Mouse (Mus musculus) stomach, postnatal 0 days (tissue): ENCODE data around the gene Ncln. TPM values are rescaled to one million over a fixed set of nuclear protein-coding genes. Genes with fewer than 3 reads are reported as not detected.

Source experiments
- ATAC-seq: fragments of 200-750 bp; cut with Nextera tagmentation; 2 replicates; pipeline ENCODE4 v1.8.0; 2017; ENCODE audit not compliant: low FRiP score, low TSS enrichment
- DNase-seq: peaks from one replicate; pipeline ENCODE4 v3.0.0-alpha.2; 2016; ENCODE audit warnings: low spot score
- H3K27ac ChIP-seq: fragments of 300-500 bp; sonication (generic); replicated peaks from 2 replicates; pipeline ENCODE4 v1.5.1; 2014; ENCODE audit warnings: mild to moderate bottlenecking, control low read depth
- H3K27me3 ChIP-seq: fragments of 300-500 bp; sonication (generic); 2 replicates; pipeline ENCODE4 v1.6.1; 2014; ENCODE audit warnings: low read length; ENCODE audit not compliant: control insufficient read depth, insufficient read depth
- H3K36me3 ChIP-seq: fragments of 300-500 bp; sonication (generic); 2 replicates; pipeline ENCODE4 v1.6.1; 2014; ENCODE audit warnings: low read length, mixed read lengths; ENCODE audit not compliant: control insufficient read depth, insufficient read depth
- H3K4me1 ChIP-seq: fragments of 300-500 bp; sonication (generic); replicated peaks from 2 replicates; pipeline ENCODE4 v1.6.1; 2014; ENCODE audit warnings: antibody characterized with exemption; ENCODE audit not compliant: control insufficient read depth, insufficient read depth
- H3K4me2 ChIP-seq: fragments of 300-500 bp; sonication (generic); replicated peaks from 2 replicates; pipeline ENCODE4 v1.6.1; 2014; ENCODE audit warnings: low read depth, mild to moderate bottlenecking, control low read depth, moderate library complexity
- H3K4me3 ChIP-seq: fragments of 300-500 bp; sonication (generic); 2 replicates; pipeline ENCODE4 v1.5.1; 2014; ENCODE audit warnings: low read depth, low read length, control low read depth
- H3K9ac ChIP-seq: fragments of 300-500 bp; sonication (generic); 2 replicates; pipeline ENCODE4 v1.6.1; 2014; ENCODE audit warnings: mild to moderate bottlenecking, low read length, control low read depth, mixed read lengths
- H3K9me3 ChIP-seq: fragments of 300-500 bp; sonication (generic); 2 replicates; pipeline ENCODE4 v1.6.1; 2016; ENCODE audit warnings: low read length; ENCODE audit not compliant: control insufficient read depth
- CTCF ChIP-seq: IDR thresholded peaks from 2 replicates; pipeline ENCODE4 v1.5.1; 2016; ENCODE audit warnings: antibody characterized with exemption, low read depth, mild to moderate bottlenecking, moderate library complexity
- EP300 ChIP-seq: optimal IDR thresholded peaks from 2 replicates; pipeline ENCODE3; 2016; ENCODE audit warnings: antibody characterized with exemption
- microRNA-seq: library from miRNA; unstranded; fragments of <30 nt; microRNA quantifications from one replicate; pipeline ENCODE4, GENCODE M21; 2016
- polyA plus RNA-seq: library from polyadenylated mRNA; unstranded; fragments of >200 nt; fragmentation: Nextera tagmentation; extraction: Ambion mirVana; gene quantifications from 2 replicates; pipeline ENCODE4 v1.2.1, GENCODE M21; 2015

Ncln gene
- polyA plus RNA-seq, 1 experiment from 2014 or later: 37.0 TPM

- H3K27me3 ChIP-seq: no peaks in the 10 kb centered on the region; the same call in 1 of the 2 replicates
- H3K36me3 ChIP-seq: no peaks in the 10 kb centered on the region
- ATAC-seq (no peak), DNase-seq (no peak)
- H3K4me1 ChIP-seq: no peaks in the 10 kb centered on the region
- no peak overlapping the region for H3K4me3 ChIP-seq
- no peak overlapping the region for H3K9ac ChIP-seq
- H3K4me2 ChIP-seq: no peak overlapping the region
- H3K9me3 ChIP-seq: no peaks in the 10 kb centered on the region
- no peak overlapping the region for H3K27ac ChIP-seq
- TF ChIP-seq EP300 (no peak), CTCF (peak; percentile 69)
These were observed 55.2 kb downstream of the Ncln start for GRCm38 (mm10) chr10:81441019-81441418.

Small RNA genes lying within 50 kb of the gene (microRNA-seq; reads per million reads assigned to microRNA genes)
- gene Gm25595: not detected

Other genes with a start within 250 kb of the Ncln start
- 1.0 and 1.6 TPM in 2 replicates for gene Matk, start 243.5 kb downstream of the Ncln start, polyA plus RNA-seq
- gene Mrpl54, start 229.5 kb downstream of the Ncln start, polyA plus RNA-seq: 210 and 215 TPM in 2 replicates
- 30.5 and 34.6 TPM in 2 replicates for gene Apba3, start 229.4 kb downstream of the Ncln start, polyA plus RNA-seq
- 42.5 and 46.0 TPM in 2 replicates for gene Tjp3, start 204.8 kb downstream of the Ncln start, polyA plus RNA-seq
- gene Pip5k1c, start 203.4 kb downstream of the Ncln start, polyA plus RNA-seq: 19.1 and 21.1 TPM in 2 replicates
- gene Cactin, start 175.3 kb downstream of the Ncln start, polyA plus RNA-seq: 16.2 and 16.6 TPM in 2 replicates
- gene Tbxa2r, start 167.7 kb downstream of the Ncln start, polyA plus RNA-seq: 19.7 and 20.2 TPM in 2 replicates
- gene Gipc3, start 153.1 kb downstream of the Ncln start, polyA plus RNA-seq: 0.06 and 0.10 TPM in 2 replicates
- gene Hmg20b, start 145.9 kb downstream of the Ncln start, polyA plus RNA-seq: 72.2 and 77.9 TPM in 2 replicates
- 7.4 and 7.9 TPM in 2 replicates for gene Mfsd12, start 138.9 kb downstream of the Ncln start, polyA plus RNA-seq
- gene 4930404N11Rik, start 130.6 kb downstream of the Ncln start, polyA plus RNA-seq: 16.5 and 17.5 TPM in 2 replicates
- gene Fzr1, start 117.9 kb downstream of the Ncln start, polyA plus RNA-seq: 51.4 and 51.6 TPM in 2 replicates
- 59.4 and 63.0 TPM in 2 replicates for gene Dohh, start 112.0 kb downstream of the Ncln start, polyA plus RNA-seq
- gene Gm48551, start 111.9 kb downstream of the Ncln start, polyA plus RNA-seq: 1.1 and 1.4 TPM in 2 replicates
- 0.29 and 0.36 TPM in 2 replicates for gene Gm48552, start 107.4 kb downstream of the Ncln start, polyA plus RNA-seq
- gene Smim24, start 103.3 kb downstream of the Ncln start, polyA plus RNA-seq: 205 and 239 TPM in 2 replicates
- gene Nfic, start 40.8 kb downstream of the Ncln start, polyA plus RNA-seq: 40.4 and 42.4 TPM in 2 replicates
- gene Celf5, start 13.7 kb downstream of the Ncln start, polyA plus RNA-seq: 0.62 TPM in 2 replicates
- gene S1pr4, start 3.7 kb upstream of the Ncln start, polyA plus RNA-seq: 1.0 and 1.5 TPM in 2 replicates
- gene Gna15, start 27.8 kb upstream of the Ncln start, polyA plus RNA-seq: 9.8 and 10.1 TPM in 2 replicates
- gene Gna11, start 48.8 kb upstream of the Ncln start, polyA plus RNA-seq: 62.5 and 70.7 TPM in 2 replicates
- 429 and 495 TPM in 2 replicates for gene Aes, start 63.1 kb upstream of the Ncln start, polyA plus RNA-seq
- 4.8 and 6.9 TPM in 2 replicates for gene Tle2, start 78.2 kb upstream of the Ncln start, polyA plus RNA-seq
- 7.6 and 8.9 TPM in 2 replicates for gene Tle6, start 104.7 kb upstream of the Ncln start, polyA plus RNA-seq
- gene BC025920, start 109.9 kb upstream of the Ncln start, polyA plus RNA-seq: 0.24 and 0.35 TPM in 2 replicates
- gene Sirt6, start 131.4 kb upstream of the Ncln start, polyA plus RNA-seq: 15.1 and 15.6 TPM in 2 replicates
- gene Ankrd24, start 132.1 kb upstream of the Ncln start, polyA plus RNA-seq: 3.3 and 5.3 TPM in 2 replicates
- 2.4 TPM in 2 replicates for gene Gm10778, start 152.7 kb upstream of the Ncln start, polyA plus RNA-seq
- gene Zfp433, start 208.4 kb upstream of the Ncln start, polyA plus RNA-seq: 8.2 and 8.5 TPM in 2 replicates